Mouse (Mus musculus) lung, postnatal 0 days (tissue): ENCODE results near the gene Tspan13.

Experiments
- CTCF ChIP-seq: IDR thresholded peaks from 2 replicates; pipeline ENCODE4 v1.5.1; 2016; ENCODE audit warnings: antibody characterized with exemption, mild to moderate bottlenecking
- EP300 ChIP-seq: IDR thresholded peaks from 2 replicates; pipeline ENCODE4 v1.6.1; 2016; ENCODE audit warnings: antibody characterized with exemption, mild to moderate bottlenecking, control low read depth

- no peak for TF ChIP-seq CTCF
- TF ChIP-seq EP300 = no peak
Measured at GRCm38 (mm10) chr12:35983472-35983871, 58.8 kb downstream of the Tspan13 start.
